Comparison of ENCODE assay signal across 26 mouse cellular contexts in genomic region chr11:4854181-4854580, GRCm38 (mm10).
"Had no signal": no experiment of that assay in that cellular context is flagged by ENCODE, and none has a peak within 500 bp of the region (broad histone marks: within the 10 kb centered on the region; RNA-seq: fewer than 3 reads in every experiment).

No protein-coding gene starts in this region.

- H3K9me3 ChIP-seq: embryonic facial prominence, embryonic 10.5 days; embryonic facial prominence, embryonic 12.5 days; embryonic facial prominence, embryonic 13.5 days; embryonic facial prominence, embryonic 15.5 days; forebrain, embryonic 12.5 days; forebrain, embryonic 13.5 days; forebrain, embryonic 15.5 days; heart, embryonic 10.5 days had no signal

- H3K9ac ChIP-seq: embryonic facial prominence, embryonic 12.5 days; embryonic facial prominence, embryonic 13.5 days; embryonic facial prominence, embryonic 15.5 days; forebrain, embryonic 12.5 days; forebrain, embryonic 13.5 days; forebrain, embryonic 15.5 days; forebrain, postnatal 0 days had no signal

- H3K4me3 ChIP-seq: embryonic facial prominence, embryonic 10.5 days; embryonic facial prominence, embryonic 12.5 days; embryonic facial prominence, embryonic 13.5 days; embryonic facial prominence, embryonic 15.5 days; erythroblast, embryonic 14.5 days; forebrain, embryonic 10.5 days; forebrain, embryonic 12.5 days; forebrain, embryonic 13.5 days; forebrain, embryonic 15.5 days; gastrocnemius, adult 2 months; heart, adult 2 months; heart, embryonic 10.5 days had no signal

- H3K36me3 ChIP-seq: embryonic facial prominence, embryonic 10.5 days; embryonic facial prominence, embryonic 12.5 days; embryonic facial prominence, embryonic 13.5 days; embryonic facial prominence, embryonic 15.5 days; forebrain, embryonic 10.5 days; forebrain, embryonic 12.5 days; forebrain, embryonic 15.5 days; heart, embryonic 10.5 days had no signal

- H3K27ac ChIP-seq: embryonic facial prominence, embryonic 10.5 days; embryonic facial prominence, embryonic 12.5 days; embryonic facial prominence, embryonic 13.5 days; embryonic facial prominence, embryonic 15.5 days; forebrain, embryonic 10.5 days; forebrain, embryonic 12.5 days; forebrain, embryonic 13.5 days; forebrain, embryonic 15.5 days; gastrocnemius, adult 2 months; heart, adult 2 months; heart, embryonic 10.5 days had no signal

- H3K27me3 ChIP-seq: embryonic facial prominence, embryonic 12.5 days; embryonic facial prominence, embryonic 13.5 days; embryonic facial prominence, embryonic 15.5 days; forebrain, embryonic 12.5 days; forebrain, embryonic 13.5 days; forebrain, embryonic 15.5 days had no signal

- H3K4me1 ChIP-seq: embryonic facial prominence, embryonic 15.5 days; forebrain, embryonic 10.5 days; forebrain, embryonic 12.5 days; forebrain, embryonic 15.5 days; heart, embryonic 10.5 days had no signal

- ATAC-seq: forebrain, embryonic 13.5 days; forebrain, embryonic 14.5 days; forebrain, embryonic 15.5 days; forebrain, embryonic 16.5 days; forebrain, postnatal 0 days had no signal

- DNase-seq: cerebellum, postnatal 10 days; cerebellum, postnatal 14 days; cerebellum, postnatal 25 days; cerebellum, postnatal 36 days; embryo, embryonic 11 days; forebrain, postnatal 0 days; gastrocnemius, adult 2 months; gastrocnemius, postnatal 10 days; gastrocnemius, postnatal 14 days; gastrocnemius, postnatal 25 days; gastrocnemius, postnatal 36 days; heart, adult 11 months; heart, adult 18-20 months; heart, adult 2 months had no signal
